Mouse (Mus musculus): ENCODE measurements around the gene Cd300ld3. TPM values are rescaled to one million over a fixed set of nuclear protein-coding genes. Genes with fewer than 3 reads are reported as not detected.
A peak's percentile ranks its signal among the peaks of the same experiment; 100 is the strongest.
"Not testable (repeated sequence)": the region's sequence is repeated elsewhere in the genome, so short reads cannot be mapped to it uniquely, and the experiment has no call there.

Cd300ld3 gene
- polyA plus RNA-seq, 1 experiment from 2014 or later: not detected

DNA sequence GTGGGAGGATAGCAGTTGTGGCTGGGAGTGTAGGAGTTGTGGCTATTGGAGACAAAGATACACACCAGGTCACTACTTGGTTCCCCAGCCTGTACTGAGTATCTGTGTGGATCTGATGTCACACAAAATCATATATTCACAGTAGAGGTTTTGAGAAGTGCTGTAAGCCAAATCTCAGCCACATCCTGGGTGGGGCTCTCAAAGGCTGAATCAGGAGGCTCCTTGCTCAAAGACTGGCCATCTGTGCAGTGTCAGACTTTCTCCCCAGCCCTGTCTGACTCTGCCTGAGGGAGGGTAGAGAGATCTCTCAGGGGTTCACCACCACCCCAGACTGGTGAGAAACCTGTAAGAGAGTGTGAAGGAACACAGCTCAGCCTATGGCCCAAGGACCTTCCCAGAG lies 6.3 kb upstream of the Cd300ld3 start:
- DNase-seq (ENCODE audit: low spot score): no peak

DNA sequence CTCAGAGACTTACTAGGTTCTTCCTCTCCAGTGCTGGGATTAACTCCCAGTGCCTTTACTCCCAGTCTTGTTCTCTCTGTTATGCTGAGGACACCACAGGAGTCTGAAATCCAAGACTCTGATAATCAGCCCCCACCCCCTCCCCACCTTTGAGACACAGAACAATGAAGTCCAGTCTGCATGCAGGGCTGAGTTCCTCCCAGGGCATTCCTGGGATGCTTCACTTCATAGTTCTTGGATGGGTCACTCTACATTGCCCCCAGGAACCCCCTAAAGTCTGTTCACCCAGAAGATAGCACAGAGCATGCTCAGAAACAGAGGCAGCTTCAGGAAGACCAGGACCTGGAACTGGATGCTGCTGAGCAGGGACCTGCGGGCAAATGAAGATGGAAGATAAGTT lies 4.8 kb upstream of the Cd300ld3 start:
- DNase-seq (ENCODE audit: low spot score): no peak

DNA sequence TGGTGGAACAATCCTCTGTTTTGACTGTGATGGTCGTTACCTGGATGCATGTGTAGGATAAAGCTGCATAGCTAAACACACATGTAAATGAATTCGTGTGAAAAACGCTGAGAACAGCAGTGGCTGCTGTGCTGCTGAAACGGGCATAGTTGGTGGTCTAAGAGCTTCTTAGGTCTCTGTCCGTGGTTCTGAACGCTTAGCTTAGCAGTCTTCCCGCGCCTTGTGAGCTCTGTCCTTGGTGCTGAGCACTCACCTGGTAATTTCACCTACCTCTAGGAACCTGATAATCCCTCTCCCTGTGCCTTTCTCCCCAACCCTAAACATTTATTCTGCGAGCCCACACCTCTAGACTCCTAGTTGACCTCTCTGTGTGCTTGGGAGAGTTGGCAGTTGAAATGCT lies 4.0 kb upstream of the Cd300ld3 start:
- DNase-seq (ENCODE audit: low spot score): peak; percentile 79

DNA sequence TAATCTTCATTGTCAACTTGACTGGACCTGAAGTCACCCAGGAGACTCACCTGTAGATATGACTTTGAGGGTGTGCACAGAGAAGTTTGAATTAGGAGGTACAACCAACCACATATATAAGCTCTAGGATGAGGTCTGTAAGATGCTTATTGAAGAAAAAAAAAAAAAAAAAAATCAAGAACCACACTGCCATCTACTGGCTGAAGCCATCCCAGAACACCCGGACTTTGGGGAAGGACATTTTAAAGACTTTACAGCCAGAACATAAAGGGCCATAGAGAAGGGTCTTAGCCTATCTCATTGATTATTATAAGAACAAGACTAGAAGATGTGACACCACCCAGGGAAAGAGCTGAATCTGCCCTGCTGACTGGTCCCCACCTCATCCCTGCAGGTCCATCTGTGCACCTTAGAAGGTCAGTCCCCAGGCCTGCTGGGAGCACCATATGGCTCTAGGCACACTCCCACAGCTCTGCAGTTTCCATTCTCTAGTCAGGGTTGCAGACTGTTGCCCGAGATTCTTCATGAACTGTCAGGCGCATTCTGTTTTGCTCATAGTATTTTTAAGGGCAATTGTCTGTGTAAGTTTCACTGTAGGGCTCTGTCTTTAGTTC lies 1.2 kb upstream of the Cd300ld3 start:
- DNase-seq (ENCODE audit: low spot score): no peak

DNA sequence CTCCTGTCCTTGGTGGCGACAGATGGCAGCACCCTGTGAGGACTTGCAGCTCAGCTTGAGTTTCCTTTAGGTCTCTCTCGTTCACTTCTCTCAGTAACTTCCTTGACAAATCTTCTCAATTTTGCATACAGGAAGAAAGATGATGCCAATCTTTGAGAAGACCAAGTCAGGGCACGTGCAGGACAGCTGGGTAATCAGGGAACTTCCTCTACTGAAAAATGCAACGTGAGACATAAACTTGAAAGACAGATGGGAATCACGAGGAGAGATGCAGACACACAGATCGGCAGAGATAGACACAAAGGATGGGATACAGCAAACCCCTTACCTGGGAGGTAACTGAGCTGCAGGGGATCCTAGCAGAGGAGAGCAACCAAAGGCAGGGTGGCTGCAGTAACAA lies 10.5 kb downstream of the Cd300ld3 start, which contains the start of gene Cd300ld5:
Gene Cd300ld5, minus strand, starts transcription at position 101 of the 400 bp plus-strand sequence.
- DNase-seq (ENCODE audit: low spot score): not testable (repeated sequence)

DNA sequence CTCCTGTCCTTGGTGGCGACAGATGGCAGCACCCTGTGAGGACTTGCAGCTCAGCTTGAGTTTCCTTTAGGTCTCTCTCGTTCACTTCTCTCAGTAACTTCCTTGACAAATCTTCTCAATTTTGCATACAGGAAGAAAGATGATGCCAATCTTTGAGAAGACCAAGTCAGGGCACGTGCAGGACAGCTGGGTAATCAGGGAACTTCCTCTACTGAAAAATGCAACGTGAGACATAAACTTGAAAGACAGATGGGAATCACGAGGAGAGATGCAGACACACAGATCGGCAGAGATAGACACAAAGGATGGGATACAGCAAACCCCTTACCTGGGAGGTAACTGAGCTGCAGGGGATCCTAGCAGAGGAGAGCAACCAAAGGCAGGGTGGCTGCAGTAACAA lies 21.3 kb downstream of the Cd300ld3 start, which contains the start of gene Cd300ld4:
Gene Cd300ld4, minus strand, starts transcription at position 101 of the 400 bp plus-strand sequence.
- DNase-seq (ENCODE audit: low spot score): not testable (repeated sequence)

DNA sequence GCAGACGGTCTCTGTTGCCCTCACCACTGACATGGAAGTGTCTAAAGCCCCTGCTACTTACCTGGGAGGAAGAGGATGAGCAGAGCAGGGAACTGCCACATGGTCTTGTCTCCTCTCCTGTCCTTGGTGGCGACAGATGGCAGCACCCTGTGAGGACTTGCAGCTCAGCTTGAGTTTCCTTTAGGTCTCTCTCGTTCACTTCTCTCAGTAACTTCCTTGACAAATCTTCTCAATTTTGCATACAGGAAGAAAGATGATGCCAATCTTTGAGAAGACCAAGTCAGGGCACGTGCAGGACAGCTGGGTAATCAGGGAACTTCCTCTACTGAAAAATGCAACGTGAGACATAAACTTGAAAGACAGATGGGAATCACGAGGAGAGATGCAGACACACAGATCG lies 32.1 kb downstream of the Cd300ld3 start, which contains the start of gene Cd300ld2:
Gene Cd300ld2, minus strand, starts transcription at position 101 of the 400 bp plus-strand sequence.
- DNase-seq (ENCODE audit: low spot score): not testable (repeated sequence)

DNA sequence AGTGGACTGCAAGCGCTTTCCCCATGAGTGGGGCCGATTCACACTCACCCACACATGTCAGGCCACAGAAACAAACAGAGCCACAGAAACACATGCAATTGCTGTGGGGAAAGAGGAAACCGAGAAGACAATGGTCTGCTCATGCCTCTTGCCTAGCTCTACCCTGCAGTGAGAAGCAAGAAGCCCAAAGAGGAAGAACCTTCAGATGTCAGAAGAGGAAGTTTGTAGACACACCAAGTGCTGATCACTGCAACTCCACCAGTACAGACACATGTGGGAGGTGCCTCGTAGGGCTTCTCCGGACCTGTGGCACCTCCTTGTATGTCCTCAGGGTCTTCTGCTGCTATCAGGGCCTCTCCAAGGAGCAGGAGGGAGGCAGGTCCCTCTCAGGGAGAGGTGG lies 44.1 kb downstream of the Cd300ld3 start:
- no peak for DNase-seq (ENCODE audit: low spot score)

DNA sequence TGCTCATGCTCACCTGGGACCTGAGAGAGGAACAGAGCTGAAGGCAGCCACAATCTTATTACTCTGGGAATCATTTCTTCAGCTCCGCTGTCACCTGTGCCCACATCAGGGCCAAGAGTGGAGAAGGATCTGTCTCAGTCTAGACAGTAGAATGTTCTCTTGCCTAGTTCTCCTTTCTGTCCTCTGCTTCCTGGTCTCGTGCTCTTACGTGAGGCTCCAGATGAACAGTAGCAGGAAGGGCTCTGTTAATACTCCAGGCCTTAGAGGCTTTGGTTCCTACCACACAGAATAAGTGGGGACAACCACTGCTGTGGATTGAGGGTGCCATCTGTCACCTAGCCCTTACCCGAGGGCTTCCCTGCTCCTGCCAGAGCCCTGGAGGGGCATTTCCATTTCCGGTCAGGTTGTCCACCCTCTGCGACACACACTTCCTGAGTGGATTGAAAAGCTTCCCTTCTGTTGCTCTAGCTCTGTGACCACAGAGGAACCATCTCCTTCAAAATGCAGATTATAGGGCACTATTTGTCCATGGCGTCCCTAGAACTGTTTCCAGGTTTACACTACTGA lies 46.7 kb downstream of the Cd300ld3 start, which contains the start of gene Cd300c2:
Gene Cd300c2, minus strand, starts transcription at position 407 of the 567 bp plus-strand sequence.
- no peak for DNase-seq (ENCODE audit: low spot score)

Other genes with a start within 250 kb of the Cd300ld3 start
- not detected in 2 replicates for gene Gpr142, start 249.5 kb downstream of the Cd300ld3 start, polyA plus RNA-seq (2015; fragmentation: Nextera tagmentation; extraction: Ambion mirVana)
- gene Gprc5c, start 197.3 kb downstream of the Cd300ld3 start, polyA plus RNA-seq (2015; fragmentation: Nextera tagmentation; extraction: Ambion mirVana): 5.0 and 5.3 TPM in 2 replicates
- 5.0 and 6.8 TPM in 2 replicates for gene Cd300a, start 158.4 kb downstream of the Cd300ld3 start, polyA plus RNA-seq (2015; fragmentation: Nextera tagmentation; extraction: Ambion mirVana)
- 0.15 and 0.29 TPM in 2 replicates for gene Cd300lb, start 114.0 kb downstream of the Cd300ld3 start, polyA plus RNA-seq (2015; fragmentation: Nextera tagmentation; extraction: Ambion mirVana)
- gene Cd300c, start 79.3 kb downstream of the Cd300ld3 start, polyA plus RNA-seq (2015; fragmentation: Nextera tagmentation; extraction: Ambion mirVana): 0.21 and 0.23 TPM in 2 replicates
- 0.21 and 0.26 TPM in 2 replicates for gene Cd300ld, start 58.5 kb downstream of the Cd300ld3 start, polyA plus RNA-seq (2015; fragmentation: Nextera tagmentation; extraction: Ambion mirVana)
- gene Cd300c2, start 46.5 kb downstream of the Cd300ld3 start, polyA plus RNA-seq (2015; fragmentation: Nextera tagmentation; extraction: Ambion mirVana): 7.7 and 8.0 TPM in 2 replicates
- not detected in 2 replicates for gene Cd300ld2, start 32.2 kb downstream of the Cd300ld3 start, polyA plus RNA-seq (2015; fragmentation: Nextera tagmentation; extraction: Ambion mirVana)
- gene Cd300ld4, start 21.4 kb downstream of the Cd300ld3 start, polyA plus RNA-seq (2015; fragmentation: Nextera tagmentation; extraction: Ambion mirVana): 0.48 TPM in 1 of 2 replicates, not detected in the other
- gene Cd300ld5, start 10.6 kb downstream of the Cd300ld3 start, polyA plus RNA-seq (2015; fragmentation: Nextera tagmentation; extraction: Ambion mirVana): 0.49 TPM in 1 of 2 replicates, not detected in the other
- 0.05 and 0.18 TPM in 2 replicates for gene Cd300e, start 13.8 kb upstream of the Cd300ld3 start, polyA plus RNA-seq (2015; fragmentation: Nextera tagmentation; extraction: Ambion mirVana)
- 43.4 and 47.1 TPM in 2 replicates for gene Rab37, start 43.0 kb upstream of the Cd300ld3 start, polyA plus RNA-seq (2015; fragmentation: Nextera tagmentation; extraction: Ambion mirVana)
- 0.76 and 2.0 TPM in 2 replicates for gene Cd300lf, start 85.6 kb upstream of the Cd300ld3 start, polyA plus RNA-seq (2015; fragmentation: Nextera tagmentation; extraction: Ambion mirVana)
- 255 and 279 TPM in 2 replicates for gene Slc9a3r1, start 114.9 kb upstream of the Cd300ld3 start, polyA plus RNA-seq (2015; fragmentation: Nextera tagmentation; extraction: Ambion mirVana)
- gene Tmem104, start 139.1 kb upstream of the Cd300ld3 start, polyA plus RNA-seq (2015; fragmentation: Nextera tagmentation; extraction: Ambion mirVana): 8.6 and 10.8 TPM in 2 replicates
- 19.3 and 20.1 TPM in 2 replicates for gene Nat9, start 139.4 kb upstream of the Cd300ld3 start, polyA plus RNA-seq (2015; fragmentation: Nextera tagmentation; extraction: Ambion mirVana)
- 0.60 and 0.83 TPM in 2 replicates for gene Grin2c, start 218.8 kb upstream of the Cd300ld3 start, polyA plus RNA-seq (2015; fragmentation: Nextera tagmentation; extraction: Ambion mirVana)
- 22.0 and 22.4 TPM in 2 replicates for gene Fdxr, start 228.6 kb upstream of the Cd300ld3 start, polyA plus RNA-seq (2015; fragmentation: Nextera tagmentation; extraction: Ambion mirVana)
- gene Fads6, start 249.3 kb upstream of the Cd300ld3 start, polyA plus RNA-seq (2015; fragmentation: Nextera tagmentation; extraction: Ambion mirVana): 0.37 and 0.39 TPM in 2 replicates